Mouse (Mus musculus) cerebellum, postnatal 14 days (tissue): ENCODE results near the gene Rasgrp3.

Source experiments
- DNase-seq, 2 experiments: peaks; one replicate each; pipeline ENCODE4 v3.0.0; 2021; ENCODE audit warnings: mixed read lengths in 2 of 2

Rasgrp3 gene

DNA sequence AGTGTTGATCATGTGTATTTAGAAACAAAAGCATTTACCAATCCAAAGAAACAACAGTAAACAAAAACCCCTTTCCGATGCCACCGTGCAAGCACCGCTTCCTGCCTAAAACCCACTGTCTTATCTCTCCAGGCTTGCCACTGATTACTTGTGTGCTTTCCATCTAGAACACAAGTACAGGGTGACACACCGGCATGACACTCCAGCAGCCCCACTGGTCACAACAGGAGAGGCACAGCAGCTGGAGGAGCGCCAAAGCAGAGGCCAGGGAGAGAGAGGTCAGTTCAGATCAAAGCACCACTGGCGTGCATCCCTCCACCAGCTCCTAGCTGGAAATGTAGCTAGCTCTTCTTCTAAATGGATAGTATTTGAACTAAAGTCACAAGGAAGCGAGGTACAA lies 108.6 kb downstream of the Rasgrp3 start:
- DNase-seq, result no peak

- DNase-seq, result peak; percentile 32 to 35
Observed at GRCm38 (mm10) chr17:75550771-75551413, 115.2 kb downstream of the Rasgrp3 start.

GRCm38 (mm10) chr17:75551512-75552400 lies 116.1 kb downstream of the Rasgrp3 start, which contains the start of gene Fam98a:
Fam98a (minus strand) TSS chr17:75551946.
- peak; percentile 99 for DNase-seq

DNA sequence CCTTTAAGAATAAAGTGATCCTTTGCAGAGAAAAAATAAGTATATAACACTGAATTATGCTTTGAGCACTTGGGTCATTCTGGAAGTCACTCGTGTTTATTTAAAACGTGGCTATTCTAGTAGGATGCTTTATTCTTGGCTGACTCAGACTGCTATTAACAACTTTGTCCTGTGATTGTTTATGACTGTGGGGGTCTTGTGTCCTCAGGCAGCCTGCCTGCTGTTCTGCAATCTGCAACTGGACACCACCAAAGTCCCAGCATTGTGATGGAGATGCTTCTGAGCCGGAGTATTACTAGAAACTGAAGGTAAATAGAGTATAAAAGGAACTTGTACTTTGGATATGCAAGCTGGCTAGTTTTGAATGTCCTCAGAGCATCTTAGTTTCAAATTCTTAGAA lies 121.3 kb downstream of the Rasgrp3 start:
- DNase-seq, result no peak

- DNase-seq, result no peak
Observed at GRCm38 (mm10) chr17:75558041-75558440, 122.3 kb downstream of the Rasgrp3 start.

GRCm38 (mm10) chr17:75575608-75576007 lies 139.9 kb downstream of the Rasgrp3 start:
- no peak for DNase-seq
